Mouse (Mus musculus): Measurements from ENCODE around the gene Muc5b. TPM values are rescaled to one million over a fixed set of nuclear protein-coding genes. Genes with fewer than 3 reads are reported as not detected.

Muc5b gene
- polyA plus RNA-seq, 1 experiment from 2014 or later = 0.01 TPM

DNA sequence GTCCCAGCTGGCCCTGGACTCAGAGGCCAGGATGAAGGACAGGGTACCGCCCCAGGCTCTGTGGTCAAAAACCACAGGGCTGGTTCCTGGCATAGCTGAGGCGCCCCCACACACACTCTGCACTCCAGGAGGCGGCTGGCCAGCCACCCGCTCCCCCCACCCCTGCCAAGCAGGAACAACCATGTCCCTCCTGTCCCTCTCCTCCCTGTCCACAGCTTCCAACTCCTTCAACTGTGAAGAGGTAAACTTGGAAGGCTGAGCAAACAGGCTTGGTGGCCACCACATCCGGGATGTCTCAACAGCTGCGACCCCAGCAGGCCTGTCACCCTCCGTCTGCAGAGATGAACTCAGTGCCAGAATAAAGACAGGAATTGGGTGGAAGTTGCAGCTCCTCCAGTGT lies 2.9 kb upstream of the Muc5b start:
- 82% methylated on average over 7 of the region's 7 CpGs for WGBS
- Histone ChIP-seq H3K4me1 (no peaks in the 10 kb centered on the region), H3K27ac (replicated peaks) (no peak overlapping the region), H3K36me3 (replicated peaks) (no peaks in the 10 kb centered on the region), H3K9me3 (no peaks in the 10 kb centered on the region), H3K4me3 (no peak overlapping the region), H3K27me3 (replicated peaks; ENCODE audit: low read depth, poor library complexity, severe bottlenecking) (no peaks in the 10 kb centered on the region)
- no peak for DNase-seq (ENCODE audit: low spot score)

DNA sequence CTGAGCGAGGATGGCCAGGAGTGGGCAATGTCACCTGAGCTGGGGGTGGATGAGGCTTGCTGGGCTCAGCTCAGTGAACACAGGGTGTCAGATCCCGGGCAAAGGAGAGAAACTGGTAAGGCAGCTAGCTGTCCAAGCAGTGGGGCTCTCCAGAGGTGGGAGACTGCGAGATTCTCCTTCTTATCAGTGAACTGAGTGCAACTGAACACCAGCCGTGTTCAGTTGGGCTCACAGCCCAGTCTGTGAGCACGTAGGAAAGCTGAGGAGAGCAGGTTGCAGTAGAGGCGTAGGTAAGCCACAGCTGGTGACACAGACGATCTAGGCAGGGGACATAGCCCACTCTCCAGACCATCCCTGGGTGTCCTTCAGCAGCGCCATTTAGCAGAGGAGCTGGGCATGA lies 2.4 kb upstream of the Muc5b start:
- Histone ChIP-seq H3K36me3 (replicated peaks) (no peaks in the 10 kb centered on the region), H3K4me3 (no peak overlapping the region), H3K27me3 (replicated peaks; ENCODE audit: low read depth, poor library complexity, severe bottlenecking) (no peaks in the 10 kb centered on the region), H3K4me1 (no peaks in the 10 kb centered on the region), H3K27ac (replicated peaks) (no peak overlapping the region), H3K9me3 (no peaks in the 10 kb centered on the region)
- WGBS = 82% methylated on average over 8 of the region's 8 CpGs
- DNase-seq (ENCODE audit: low spot score) = no peak

GRCm38 (mm10) chr7:141840354-141840753 lies 1.5 kb downstream of the Muc5b start:
- DNase-seq (ENCODE audit: low spot score) = no peak
- no peaks in the 10 kb centered on the region for H3K4me1 ChIP-seq
- H3K36me3 ChIP-seq (replicated peaks) = no peaks in the 10 kb centered on the region
- H3K27ac ChIP-seq (replicated peaks) = no peak overlapping the region
- WGBS = 84% methylated on average over 10 of the region's 10 CpGs
- H3K27me3 ChIP-seq (replicated peaks; ENCODE audit: low read depth, poor library complexity, severe bottlenecking) = no peaks in the 10 kb centered on the region
- no peak overlapping the region for H3K4me3 ChIP-seq
- no peaks in the 10 kb centered on the region for H3K9me3 ChIP-seq

GRCm38 (mm10) chr7:141861046-141861445 lies 22.2 kb downstream of the Muc5b start:
- WGBS = 88% methylated on average over 4 of the region's 4 CpGs
- Histone ChIP-seq H3K36me3 (replicated peaks) (no peaks in the 10 kb centered on the region), H3K9me3 (no peaks in the 10 kb centered on the region), H3K4me1 (no peaks in the 10 kb centered on the region), H3K4me3 (no peak overlapping the region), H3K27me3 (replicated peaks; ENCODE audit: low read depth, poor library complexity, severe bottlenecking) (no peaks in the 10 kb centered on the region), H3K27ac (replicated peaks) (no peak overlapping the region)
- DNase-seq (ENCODE audit: low spot score) = no peak

GRCm38 (mm10) chr7:141869644-141870043 lies 30.8 kb downstream of the Muc5b start:
- H3K27me3 ChIP-seq (replicated peaks; ENCODE audit: low read depth, poor library complexity, severe bottlenecking) = no peaks in the 10 kb centered on the region
- WGBS = 69% methylated on average over 5 of the region's 5 CpGs
- no peak overlapping the region for H3K27ac ChIP-seq (replicated peaks)
- H3K4me3 ChIP-seq = no peak overlapping the region
- H3K36me3 ChIP-seq (replicated peaks) = peaks cover 28% of the 10 kb centered on the region
- no peaks in the 10 kb centered on the region for H3K9me3 ChIP-seq
- DNase-seq (ENCODE audit: low spot score) = no peak
- H3K4me1 ChIP-seq = no peaks in the 10 kb centered on the region

- Histone ChIP-seq H3K36me3 (replicated peaks) (peaks cover 31% of the 10 kb centered on the region), H3K9me3 (no peaks in the 10 kb centered on the region), H3K4me1 (no peaks in the 10 kb centered on the region), H3K27ac (replicated peaks) (no peak overlapping the region), H3K4me3 (no peak overlapping the region), H3K27me3 (replicated peaks; ENCODE audit: low read depth, poor library complexity, severe bottlenecking) (no peaks in the 10 kb centered on the region)
- WGBS = 83% methylated on average over 5 of the region's 5 CpGs
- no peak for DNase-seq (ENCODE audit: low spot score)
Measured at GRCm38 (mm10) chr7:141870553-141870952, 31.7 kb downstream of the Muc5b start.

GRCm38 (mm10) chr7:141874891-141875290 lies 36.0 kb downstream of the Muc5b start:
- no peak overlapping the region for H3K4me3 ChIP-seq
- no peaks in the 10 kb centered on the region for H3K27me3 ChIP-seq (replicated peaks; ENCODE audit: low read depth, poor library complexity, severe bottlenecking)
- H3K9me3 ChIP-seq = no peaks in the 10 kb centered on the region
- DNase-seq (ENCODE audit: low spot score) = no peak
- H3K4me1 ChIP-seq = no peaks in the 10 kb centered on the region
- peaks cover 52% of the 10 kb centered on the region for H3K36me3 ChIP-seq (replicated peaks)
- WGBS = 89% methylated on average over 5 of the region's 5 CpGs
- H3K27ac ChIP-seq (replicated peaks) = no peak overlapping the region

- H3K4me3 ChIP-seq = no peak overlapping the region
- peaks cover 70% of the 10 kb centered on the region for H3K36me3 ChIP-seq (replicated peaks)
- no peaks in the 10 kb centered on the region for H3K4me1 ChIP-seq
- no peaks in the 10 kb centered on the region for H3K9me3 ChIP-seq
- no peak overlapping the region for H3K27ac ChIP-seq (replicated peaks)
- WGBS = 88% methylated on average over 2 of the region's 2 CpGs
- DNase-seq (ENCODE audit: low spot score) = no peak
- no peaks in the 10 kb centered on the region for H3K27me3 ChIP-seq (replicated peaks; ENCODE audit: low read depth, poor library complexity, severe bottlenecking)
Measured at GRCm38 (mm10) chr7:141878813-141879212, 39.9 kb downstream of the Muc5b start.

DNA sequence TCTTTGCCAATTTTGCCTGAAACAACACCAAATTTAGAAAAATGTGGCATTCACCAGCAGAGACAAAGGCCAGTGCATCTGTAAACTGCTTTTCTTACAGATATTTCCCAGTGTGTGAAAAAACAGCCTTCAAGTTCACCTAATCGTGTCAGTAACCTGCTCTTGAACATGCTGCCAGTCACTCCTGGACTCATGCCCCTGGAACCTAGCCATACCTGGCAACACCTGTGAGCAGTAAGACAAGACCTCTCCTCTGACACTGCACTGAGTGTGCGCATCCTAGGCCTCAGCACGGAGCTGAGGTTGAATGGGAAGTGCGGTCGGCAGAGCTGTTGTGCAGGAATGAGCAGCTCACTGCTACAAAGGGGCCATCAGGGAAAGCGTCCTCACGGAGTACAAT lies 53.3 kb downstream of the Muc5b start:
- H3K27ac ChIP-seq (replicated peaks) = no peak overlapping the region
- no peak overlapping the region for H3K4me3 ChIP-seq
- peaks cover 74% of the 10 kb centered on the region for H3K36me3 ChIP-seq (replicated peaks)
- WGBS = 92% methylated on average over 7 of the region's 7 CpGs
- H3K9me3 ChIP-seq = no peaks in the 10 kb centered on the region
- H3K4me1 ChIP-seq = no peaks in the 10 kb centered on the region
- DNase-seq (ENCODE audit: low spot score) = no peak
- H3K27me3 ChIP-seq (replicated peaks; ENCODE audit: low read depth, poor library complexity, severe bottlenecking) = no peaks in the 10 kb centered on the region

DNA sequence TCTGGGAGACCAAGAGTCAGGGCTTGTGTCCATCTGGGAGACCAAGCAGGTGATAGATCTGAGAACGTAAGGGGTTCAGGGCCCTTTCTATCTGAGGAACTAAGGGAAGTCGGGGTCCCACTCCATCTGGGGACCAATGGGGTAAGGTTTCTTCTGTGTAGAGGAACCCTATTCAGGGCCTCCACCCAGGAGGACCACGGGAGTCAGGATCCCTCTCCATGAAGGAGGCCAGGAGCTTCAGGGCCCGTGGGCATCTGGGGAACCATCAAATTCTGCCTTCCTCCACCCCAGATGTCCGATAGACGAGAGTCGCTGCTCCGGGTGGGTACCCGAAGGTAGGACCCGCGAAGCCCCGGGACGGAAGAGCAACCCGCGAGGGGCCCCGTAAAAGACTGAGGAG lies 63.0 kb downstream of the Muc5b start:
- peaks cover 26% of the 10 kb centered on the region for H3K4me1 ChIP-seq
- peak overlapping the region; percentile 92 for H3K27ac ChIP-seq (replicated peaks)
- 0 out of 2 replicates have a peak, but pooled peaks cover 3% of the 10 kb centered on the region for H3K36me3 ChIP-seq (replicated peaks)
- DNase-seq (ENCODE audit: low spot score) = no peak
- H3K4me3 ChIP-seq = peak overlapping the region; percentile 92
- H3K9me3 ChIP-seq = no peaks in the 10 kb centered on the region
- under 1% methylated on average over 16 of the region's 16 CpGs for WGBS
- H3K27me3 ChIP-seq (replicated peaks; ENCODE audit: low read depth, poor library complexity, severe bottlenecking) = peaks cover 23% of the 10 kb centered on the region

DNA sequence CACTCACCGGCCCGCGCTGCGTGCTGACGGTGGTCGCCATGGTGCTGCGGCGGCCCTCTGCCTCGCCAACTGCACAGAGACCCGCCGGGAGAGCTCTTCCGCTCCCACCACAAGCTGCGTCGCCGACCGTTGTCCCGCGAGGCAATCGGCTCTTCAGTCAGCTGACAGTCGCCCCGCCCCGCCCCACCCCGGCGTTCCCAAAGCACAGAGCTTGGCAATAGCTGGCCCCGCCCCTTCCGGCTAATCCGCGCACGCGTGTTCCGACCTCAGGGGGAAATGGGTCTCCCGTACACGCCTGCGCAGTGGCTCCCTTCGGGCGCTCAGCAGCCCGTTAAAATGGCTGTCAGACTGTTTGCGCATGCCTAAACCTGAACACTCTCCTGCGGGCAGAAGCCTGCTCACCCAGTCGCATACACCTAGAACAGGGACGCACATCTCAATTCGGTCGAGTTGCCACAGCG lies 63.4 kb downstream of the Muc5b start:
- H3K9me3 ChIP-seq = no peaks in the 10 kb centered on the region
- H3K27me3 ChIP-seq (replicated peaks; ENCODE audit: low read depth, poor library complexity, severe bottlenecking) = peaks cover 23% of the 10 kb centered on the region
- under 1% methylated on average over 44 of the region's 44 CpGs for WGBS
- H3K4me1 ChIP-seq = peaks cover 26% of the 10 kb centered on the region
- H3K27ac ChIP-seq (replicated peaks) = peak overlapping the region; percentile 92
- H3K4me3 ChIP-seq = peak overlapping the region; percentile 92
- 0 out of 2 replicates have a peak, but pooled peaks cover under 1% of the 10 kb centered on the region for H3K36me3 ChIP-seq (replicated peaks)
- peak; percentile 100 for DNase-seq (ENCODE audit: low spot score)

DNA sequence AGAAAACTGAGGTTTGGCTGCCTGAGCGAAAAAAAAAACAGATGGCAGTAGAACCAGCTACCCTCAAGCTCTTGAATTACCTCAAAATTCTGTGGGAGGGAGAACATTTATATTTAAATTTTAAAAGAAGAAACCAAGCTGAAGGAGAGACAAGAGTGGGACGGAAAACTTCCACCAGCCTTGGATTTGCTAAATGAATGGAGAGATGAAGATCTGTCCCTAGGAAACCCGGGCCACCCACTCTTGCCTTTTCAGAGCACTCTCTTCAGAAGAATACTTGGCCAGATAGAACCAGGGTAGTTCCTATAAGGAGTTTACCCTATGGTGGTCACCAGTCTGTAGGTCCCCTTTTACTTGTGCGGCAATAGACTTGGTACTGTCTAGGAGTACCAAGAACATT lies 63.9 kb downstream of the Muc5b start:
- 68% methylated on average over 4 of the region's 4 CpGs for WGBS
- no peaks in the 10 kb centered on the region for H3K9me3 ChIP-seq
- H3K4me3 ChIP-seq = peak overlapping the region; percentile 92
- H3K36me3 ChIP-seq (replicated peaks) = no peaks in the 10 kb centered on the region
- DNase-seq (ENCODE audit: low spot score) = no peak
- H3K27me3 ChIP-seq (replicated peaks; ENCODE audit: low read depth, poor library complexity, severe bottlenecking) = peaks cover 23% of the 10 kb centered on the region
- H3K27ac ChIP-seq (replicated peaks) = peak overlapping the region; percentile 92
- H3K4me1 ChIP-seq = peaks cover 26% of the 10 kb centered on the region

- WGBS = 81% methylated on average over 6 of the region's 6 CpGs
Measured at GRCm38 (mm10) chr7:141908591-141908990, 69.7 kb downstream of the Muc5b start.

DNA sequence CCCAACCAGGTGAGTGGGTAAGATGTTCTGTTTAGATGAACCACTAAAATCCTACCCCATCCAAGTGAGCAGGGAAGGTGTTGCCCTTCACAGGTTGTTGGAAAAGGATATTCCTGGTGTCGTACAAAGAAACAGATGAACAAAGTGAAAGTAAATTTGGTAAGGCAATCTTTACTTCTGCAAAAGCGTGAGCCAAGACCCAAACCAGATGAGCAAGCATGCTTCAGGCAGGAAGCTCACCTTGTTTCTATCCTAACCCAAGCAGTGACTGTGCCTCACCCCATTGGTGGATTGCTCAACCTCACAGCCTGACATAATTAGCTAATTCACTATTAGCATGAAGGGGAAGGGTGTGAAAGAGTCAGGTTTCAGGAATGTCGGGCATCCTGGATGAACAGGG lies 72.4 kb downstream of the Muc5b start:
- Histone ChIP-seq H3K27ac (replicated peaks) (no peak overlapping the region), H3K4me1 (peaks cover 24% of the 10 kb centered on the region), H3K36me3 (replicated peaks) (no peaks in the 10 kb centered on the region), H3K4me3 (no peak overlapping the region), H3K27me3 (replicated peaks; ENCODE audit: low read depth, poor library complexity, severe bottlenecking) (0 out of 2 replicates have a peak, but pooled peaks cover 7% of the 10 kb centered on the region), H3K9me3 (no peaks in the 10 kb centered on the region)
- WGBS = 61% methylated on average over 3 of the region's 3 CpGs
- DNase-seq (ENCODE audit: low spot score) = no peak

More at GRCm38 (mm10) chr7:141908591-141908990, 69.7 kb downstream of the Muc5b start:
- H3K27ac ChIP-seq (replicated peaks) = no peak overlapping the region
- no peaks in the 10 kb centered on the region for H3K36me3 ChIP-seq (replicated peaks)
- no peaks in the 10 kb centered on the region for H3K9me3 ChIP-seq
- DNase-seq (ENCODE audit: low spot score) = no peak
- H3K4me1 ChIP-seq = peaks cover 24% of the 10 kb centered on the region
- peaks cover 25% of the 10 kb centered on the region for H3K27me3 ChIP-seq (replicated peaks; ENCODE audit: low read depth, poor library complexity, severe bottlenecking)
- H3K4me3 ChIP-seq = no peak overlapping the region
